Mouse (Mus musculus): ENCODE results near the gene Spata1. TPM values are rescaled to one million over a fixed set of nuclear protein-coding genes. Genes with fewer than 3 reads are reported as not detected.
"Not testable (repeated sequence)": the region's sequence is repeated elsewhere in the genome, so short reads cannot be mapped to it uniquely, and the experiment has no call there.

The Spata1 gene
- total and polyA plus RNA-seq, 2 experiments: 0.21 to 5.1 TPM

DNA sequence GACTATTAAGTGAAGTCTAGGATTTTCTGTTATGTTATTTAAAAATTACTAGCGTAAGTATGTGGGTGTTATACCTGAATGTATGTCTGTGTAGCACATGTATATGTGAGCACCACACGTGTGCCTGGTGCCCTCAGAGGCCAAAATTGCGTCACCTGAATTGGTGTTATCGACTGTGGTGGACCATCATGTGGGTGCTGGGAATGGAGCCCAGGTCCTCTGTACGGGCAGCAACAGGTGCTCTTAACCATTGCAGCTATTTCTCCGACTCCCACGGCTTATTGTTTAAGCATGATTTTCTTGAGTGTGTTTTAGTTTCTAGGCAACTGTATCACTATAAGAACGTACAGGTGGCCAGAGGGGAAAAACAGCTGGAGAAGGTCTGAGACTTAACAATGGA is 63.4 kb downstream of the Spata1 start:
- Histone ChIP-seq H3K36me3 (ENCODE audit: control insufficient read depth, insufficient read depth, low read length) (peaks cover 7% of the 10 kb centered on the region), H3K9ac (ENCODE audit: low read depth, low read length) (no peak overlapping the region)
- 95% methylated on average over 8 of the region's 8 CpGs for WGBS

DNA sequence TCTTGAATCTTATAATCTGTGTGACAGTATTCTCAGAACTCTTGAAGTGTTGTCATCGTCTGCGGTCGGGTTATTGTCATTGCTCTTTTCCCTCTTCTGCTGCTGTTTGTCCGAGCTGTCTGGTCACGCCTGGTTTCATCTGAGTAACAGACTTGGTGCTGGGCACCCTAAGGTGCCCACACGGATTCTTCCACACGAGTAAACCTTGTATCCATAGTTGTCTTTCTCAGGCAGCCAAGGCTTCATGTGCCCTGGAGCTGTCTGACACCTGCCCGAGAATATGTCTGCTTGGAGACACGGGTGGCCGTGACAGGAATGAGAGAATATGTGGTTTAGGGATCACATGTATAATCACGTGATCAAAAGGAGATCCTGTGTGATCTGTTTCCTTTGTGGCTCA is 64.0 kb downstream of the Spata1 start:
- Histone ChIP-seq H3K4me1 (ENCODE audit: control insufficient read depth, insufficient read depth, low read length) (no peaks in the 10 kb centered on the region), H3K27me3 (ENCODE audit: control insufficient read depth, insufficient read depth, low read length) (no peaks in the 10 kb centered on the region), H3K27ac (replicated peaks; ENCODE audit: insufficient read depth, low read depth, low read length) (no peak overlapping the region), H3K36me3 (ENCODE audit: control insufficient read depth, insufficient read depth, low read length) (peaks cover 8% of the 10 kb centered on the region), H3K79me2 (ENCODE audit: control insufficient read depth, insufficient read depth, low read length) (no peaks in the 10 kb centered on the region), H3K4me3 (ENCODE audit: insufficient read depth, low read depth, low read length) (no peak overlapping the region), H3K9ac (ENCODE audit: low read depth, low read length) (no peak overlapping the region)
- no peak for TF ChIP-seq POLR2A (IDR thresholded peaks at IDR 0.05; ENCODE audit: extremely low read depth, insufficient read depth, low read length)
- TF ChIP-seq CTCF (IDR thresholded peaks at IDR 0.05; ENCODE audit: low read depth, low read length): no peak
- DNase-seq (ENCODE audit: extremely low read depth, low read depth, low spot score): no peak
- 95% methylated on average over 11 of the region's 11 CpGs for WGBS

More for the DNA sequence above, 63.4 kb downstream of the Spata1 start:
- TF ChIP-seq POLR2A (IDR thresholded peaks at IDR 0.05; ENCODE audit: extremely low read depth, insufficient read depth, low read length): no peak
- TF ChIP-seq CTCF (IDR thresholded peaks at IDR 0.05; ENCODE audit: low read depth, low read length): no peak
- Histone ChIP-seq H3K27ac (replicated peaks; ENCODE audit: insufficient read depth, low read depth, low read length) (no peak overlapping the region), H3K27me3 (ENCODE audit: control insufficient read depth, insufficient read depth, low read length) (no peaks in the 10 kb centered on the region), H3K79me2 (ENCODE audit: control insufficient read depth, insufficient read depth, low read length) (no peaks in the 10 kb centered on the region), H3K4me1 (ENCODE audit: control insufficient read depth, insufficient read depth, low read length) (no peaks in the 10 kb centered on the region), H3K4me3 (ENCODE audit: insufficient read depth, low read depth, low read length) (no peak overlapping the region)
- DNase-seq (ENCODE audit: extremely low read depth, low read depth, low spot score): no peak

DNA sequence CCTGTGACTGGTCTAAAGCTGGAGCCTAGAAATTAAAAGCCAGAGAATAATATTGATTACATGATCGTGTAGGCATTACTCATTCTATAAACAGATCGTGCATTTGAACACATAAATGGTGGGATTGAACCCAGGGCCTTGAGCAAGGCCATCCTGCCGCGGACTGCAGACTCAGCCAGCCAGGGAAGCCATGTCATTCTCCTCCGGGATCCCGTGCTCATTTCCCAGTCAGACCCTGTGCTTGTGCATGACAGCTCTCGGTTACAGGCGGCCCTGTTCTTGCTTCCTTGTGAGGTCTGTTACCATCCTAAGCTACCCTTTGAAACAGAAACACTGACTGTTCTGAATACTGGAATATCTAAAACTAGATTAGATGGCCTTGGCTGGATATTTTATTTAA is 64.9 kb downstream of the Spata1 start:
- H3K9ac ChIP-seq (ENCODE audit: low read depth, low read length): no peak overlapping the region
- H3K4me1 ChIP-seq (ENCODE audit: control insufficient read depth, insufficient read depth, low read length): no peaks in the 10 kb centered on the region
- H3K27ac ChIP-seq (replicated peaks; ENCODE audit: insufficient read depth, low read depth, low read length): no peak overlapping the region
- TF ChIP-seq CTCF (IDR thresholded peaks at IDR 0.05; ENCODE audit: low read depth, low read length) (no peak), POLR2A (IDR thresholded peaks at IDR 0.05; ENCODE audit: extremely low read depth, insufficient read depth, low read length) (no peak)
- H3K36me3 ChIP-seq (ENCODE audit: control insufficient read depth, insufficient read depth, low read length): peaks cover 8% of the 10 kb centered on the region
- no peaks in the 10 kb centered on the region for H3K27me3 ChIP-seq (ENCODE audit: control insufficient read depth, insufficient read depth, low read length)
- H3K79me2 ChIP-seq (ENCODE audit: control insufficient read depth, insufficient read depth, low read length): no peaks in the 10 kb centered on the region
- WGBS: 93% methylated on average over 8 of the region's 8 CpGs
- H3K4me3 ChIP-seq (ENCODE audit: insufficient read depth, low read depth, low read length): no peak overlapping the region
- no peak for DNase-seq (ENCODE audit: extremely low read depth, low read depth, low spot score)

GRCm38 (mm10) chr3:146433681-146434350 is 65.7 kb downstream of the Spata1 start:
- Histone ChIP-seq H3K4me3 (ENCODE audit: insufficient read depth, low read depth, low read length) (no peak overlapping the region), H3K79me2 (ENCODE audit: control insufficient read depth, insufficient read depth, low read length) (no peaks in the 10 kb centered on the region), H3K4me1 (ENCODE audit: control insufficient read depth, insufficient read depth, low read length) (no peaks in the 10 kb centered on the region), H3K9ac (ENCODE audit: low read depth, low read length) (no peak overlapping the region), H3K27me3 (ENCODE audit: control insufficient read depth, insufficient read depth, low read length) (no peaks in the 10 kb centered on the region), H3K36me3 (ENCODE audit: control insufficient read depth, insufficient read depth, low read length) (peaks cover 9% of the 10 kb centered on the region), H3K27ac (replicated peaks; ENCODE audit: insufficient read depth, low read depth, low read length) (no peak overlapping the region)
- TF ChIP-seq POLR2A (IDR thresholded peaks at IDR 0.05; ENCODE audit: extremely low read depth, insufficient read depth, low read length) (no peak), CTCF (IDR thresholded peaks at IDR 0.05; ENCODE audit: low read depth, low read length) (no peak)
- DNase-seq (ENCODE audit: extremely low read depth, low read depth, low spot score): no peak
- 93% methylated on average over 14 of the region's 14 CpGs for WGBS

DNA sequence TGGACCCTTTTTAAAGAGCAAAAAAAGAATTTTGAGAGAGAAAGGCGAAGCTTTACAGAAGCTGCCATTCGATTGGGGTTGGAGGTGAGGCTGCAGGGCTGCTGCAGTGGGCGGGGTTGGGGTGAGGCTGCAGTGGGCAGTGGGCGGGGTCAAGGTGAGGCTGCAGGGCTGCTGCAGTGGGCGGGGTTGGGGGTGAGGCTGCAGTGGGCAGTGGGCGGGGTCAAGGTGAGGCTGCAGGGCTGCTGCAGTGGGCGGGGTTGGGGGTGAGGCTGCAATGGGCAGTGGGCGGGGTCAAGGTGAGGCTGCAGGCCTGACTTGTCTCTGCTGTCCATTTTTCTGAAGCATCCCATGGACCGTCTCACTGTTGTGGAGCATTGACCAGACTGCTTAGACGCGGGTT is 66.5 kb downstream of the Spata1 start:
- not testable (repeated sequence) for H3K36me3 ChIP-seq (ENCODE audit: control insufficient read depth, insufficient read depth, low read length); H3K4me3 ChIP-seq (ENCODE audit: insufficient read depth, low read depth, low read length); H3K9ac ChIP-seq (ENCODE audit: low read depth, low read length); H3K4me1 ChIP-seq (ENCODE audit: control insufficient read depth, insufficient read depth, low read length); H3K27ac ChIP-seq (replicated peaks; ENCODE audit: insufficient read depth, low read depth, low read length); H3K79me2 ChIP-seq (ENCODE audit: control insufficient read depth, insufficient read depth, low read length); H3K27me3 ChIP-seq (ENCODE audit: control insufficient read depth, insufficient read depth, low read length); DNase-seq (ENCODE audit: extremely low read depth, low read depth, low spot score)
- 98% methylated on average over 11 of the region's 11 CpGs for WGBS

DNA sequence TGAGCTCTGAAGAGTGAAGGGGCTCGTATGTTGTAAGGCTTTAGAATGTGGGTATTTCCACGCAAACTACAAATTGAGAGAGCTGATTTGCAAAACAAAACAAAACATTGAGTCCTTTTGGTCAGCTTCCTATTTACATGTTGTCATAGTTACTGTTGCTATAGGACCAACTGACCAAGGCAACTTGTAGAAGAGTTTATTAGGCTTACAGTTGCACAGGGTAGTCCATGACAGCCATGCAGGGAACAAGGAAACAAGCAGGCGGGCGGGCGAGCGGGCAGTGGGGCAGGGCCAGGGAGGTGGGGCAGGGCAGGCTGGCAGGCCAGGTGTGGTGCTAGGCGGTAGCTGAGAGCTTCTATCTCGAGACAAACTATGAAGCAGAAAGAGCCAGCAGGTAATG is 73.1 kb downstream of the Spata1 start:
- Histone ChIP-seq H3K4me1 (ENCODE audit: control insufficient read depth, insufficient read depth, low read length) (no peaks in the 10 kb centered on the region), H3K79me2 (ENCODE audit: control insufficient read depth, insufficient read depth, low read length) (no peaks in the 10 kb centered on the region), H3K4me3 (ENCODE audit: insufficient read depth, low read depth, low read length) (no peak overlapping the region), H3K36me3 (ENCODE audit: control insufficient read depth, insufficient read depth, low read length) (peaks cover 7% of the 10 kb centered on the region; the same call in 1 of the 2 replicates), H3K27me3 (ENCODE audit: control insufficient read depth, insufficient read depth, low read length) (no peaks in the 10 kb centered on the region), H3K27ac (replicated peaks; ENCODE audit: insufficient read depth, low read depth, low read length) (no peak overlapping the region), H3K9ac (ENCODE audit: low read depth, low read length) (no peak overlapping the region)
- DNase-seq (ENCODE audit: extremely low read depth, low read depth, low spot score): no peak
- WGBS: 98% methylated on average over 8 of the region's 8 CpGs
- TF ChIP-seq POLR2A (IDR thresholded peaks at IDR 0.05; ENCODE audit: extremely low read depth, insufficient read depth, low read length): no peak
- no peak for TF ChIP-seq CTCF (IDR thresholded peaks at IDR 0.05; ENCODE audit: low read depth, low read length)

All from liver, adult 2 months (tissue).